Mouse (Mus musculus): ENCODE results near the gene St6galnac4. TPM values are rescaled to one million over a fixed set of nuclear protein-coding genes. Genes with fewer than 3 reads are reported as not detected.

St6galnac4 gene
- total RNA-seq, 1 experiment from 2014 or later: 13.6 TPM

DNA sequence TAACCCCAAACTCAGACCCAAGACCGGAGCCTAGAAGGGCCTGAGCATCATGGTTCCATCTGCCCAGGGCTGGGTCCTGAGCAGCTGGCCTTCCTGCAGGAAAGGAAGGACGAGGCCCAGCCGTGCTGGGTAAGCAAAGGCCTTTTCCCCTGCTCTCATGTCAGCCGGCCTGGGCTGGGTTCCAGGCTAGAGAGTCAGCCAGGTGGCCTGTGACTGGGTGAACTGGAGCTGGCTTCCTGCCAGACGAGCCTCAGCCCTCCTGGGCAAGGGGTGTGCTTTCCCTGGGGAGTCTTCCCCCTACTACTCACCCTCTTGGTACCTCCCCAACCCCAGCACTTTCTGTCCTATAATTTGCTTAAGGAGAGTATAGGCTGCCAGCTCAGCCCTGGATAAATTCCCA lies 18.7 kb upstream of the St6galnac4 start:
- ATAC-seq (ENCODE audit: extremely low read depth, insufficient number of reproducible peaks, low FRiP score, poor library complexity, severe bottlenecking): no peak

GRCm38 (mm10) chr2:32568941-32569340 lies 18.0 kb upstream of the St6galnac4 start:
- ATAC-seq (ENCODE audit: extremely low read depth, insufficient number of reproducible peaks, low FRiP score, poor library complexity, severe bottlenecking): no peak

DNA sequence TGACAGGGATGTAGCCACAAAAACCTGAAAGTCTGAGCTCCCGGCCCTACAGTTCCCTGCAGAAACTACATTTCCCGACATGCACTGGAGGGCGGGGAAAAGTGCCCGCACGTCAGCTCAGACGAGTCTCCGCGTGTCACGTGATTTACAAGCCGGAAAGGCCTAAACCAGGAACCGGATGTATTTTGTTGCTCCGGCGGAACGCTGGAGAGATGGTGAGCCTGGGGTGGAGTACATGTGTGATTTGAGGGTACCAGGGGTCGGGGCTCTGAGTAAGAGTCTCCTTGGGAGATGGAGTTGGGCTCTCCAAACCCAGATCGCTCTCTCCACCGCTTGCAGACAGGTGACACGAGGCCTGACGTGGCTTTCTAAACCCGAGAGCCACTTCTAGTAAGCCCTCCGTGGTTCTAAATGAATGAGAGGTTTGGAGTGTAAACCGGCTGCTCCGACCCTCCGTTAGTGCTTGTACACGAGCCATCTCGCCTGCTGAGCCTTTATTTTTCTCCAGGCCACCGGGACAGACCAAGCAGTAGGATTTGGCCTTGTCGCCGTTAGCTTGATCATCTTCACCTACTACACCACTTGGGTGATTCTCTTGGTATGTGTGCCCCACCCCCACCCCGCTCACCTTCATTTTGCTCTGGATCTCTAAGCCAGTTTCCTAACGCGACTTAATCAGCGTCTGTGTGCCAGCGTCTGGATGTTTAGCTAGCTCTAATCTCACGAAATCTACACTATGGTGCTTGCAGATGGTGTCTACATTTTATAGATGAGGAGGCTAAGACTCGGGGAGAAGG lies 16.0 kb upstream of the St6galnac4 start, which contains the start of gene Dpm2:
Gene Dpm2 (plus strand): TSS at position 161 of the 797 bp plus-strand sequence.
- ATAC-seq (ENCODE audit: extremely low read depth, insufficient number of reproducible peaks, low FRiP score, poor library complexity, severe bottlenecking): peak; percentile 83

DNA sequence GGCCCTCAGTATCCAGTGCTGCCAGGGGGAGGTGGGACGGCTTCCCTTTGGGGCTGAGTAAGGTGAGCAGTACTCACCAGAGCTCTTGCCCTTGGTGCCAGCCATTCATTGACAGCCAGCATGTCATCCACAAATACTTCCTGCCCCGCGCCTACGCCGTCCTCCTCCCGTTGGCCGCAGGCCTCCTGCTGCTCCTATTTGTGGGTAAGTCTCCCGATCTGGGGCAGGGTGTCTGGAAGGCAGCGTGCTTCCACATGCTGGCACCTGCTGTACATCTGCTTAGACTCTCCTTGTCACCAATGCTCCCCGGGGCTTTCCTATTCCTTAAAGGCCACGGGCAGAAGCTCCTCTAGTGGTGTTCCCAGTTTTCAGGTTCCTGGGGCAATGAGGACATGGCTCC lies 14.7 kb upstream of the St6galnac4 start:
- ATAC-seq (ENCODE audit: extremely low read depth, insufficient number of reproducible peaks, low FRiP score, poor library complexity, severe bottlenecking): no peak

GRCm38 (mm10) chr2:32574497-32574896 lies 12.4 kb upstream of the St6galnac4 start, which contains the start of gene Pip5kl1:
Gene Pip5kl1, plus strand, starts transcription at chr2:32574797.
- ATAC-seq (ENCODE audit: extremely low read depth, insufficient number of reproducible peaks, low FRiP score, poor library complexity, severe bottlenecking): no peak

DNA sequence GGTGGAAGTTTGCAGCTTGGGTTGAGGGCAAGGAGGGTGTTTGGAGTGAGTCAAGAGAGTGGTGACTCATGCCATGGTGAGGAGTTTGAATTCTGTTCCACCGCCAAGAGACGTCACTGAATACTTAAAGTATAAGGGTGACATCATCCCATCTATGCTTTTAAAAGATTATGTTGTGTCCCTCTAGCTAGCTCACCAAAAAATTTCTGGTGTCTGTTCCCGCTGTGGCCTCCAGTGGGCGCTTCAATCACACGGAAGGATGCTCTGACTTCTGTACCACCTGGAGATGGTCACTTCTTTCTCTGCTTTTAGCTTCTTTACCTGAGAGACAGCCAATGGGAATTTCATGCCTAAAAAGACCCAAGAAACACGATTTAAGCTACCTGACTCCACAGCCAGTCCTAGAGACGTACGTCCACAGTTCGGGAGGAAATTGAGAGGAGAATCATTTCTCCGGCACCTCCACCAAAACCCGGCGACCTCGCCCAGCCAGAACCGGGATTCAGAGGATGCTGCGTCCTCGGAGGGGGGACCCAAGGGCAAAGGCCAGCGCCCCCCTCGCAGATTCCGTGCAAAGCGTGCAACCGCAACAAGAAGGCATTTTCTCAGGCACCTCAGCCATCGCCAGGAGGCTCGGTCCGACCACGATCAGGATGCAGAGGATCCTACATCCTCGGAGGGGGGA lies 11.9 kb upstream of the St6galnac4 start:
- ATAC-seq (ENCODE audit: extremely low read depth, insufficient number of reproducible peaks, low FRiP score, poor library complexity, severe bottlenecking): peak; percentile 29

DNA sequence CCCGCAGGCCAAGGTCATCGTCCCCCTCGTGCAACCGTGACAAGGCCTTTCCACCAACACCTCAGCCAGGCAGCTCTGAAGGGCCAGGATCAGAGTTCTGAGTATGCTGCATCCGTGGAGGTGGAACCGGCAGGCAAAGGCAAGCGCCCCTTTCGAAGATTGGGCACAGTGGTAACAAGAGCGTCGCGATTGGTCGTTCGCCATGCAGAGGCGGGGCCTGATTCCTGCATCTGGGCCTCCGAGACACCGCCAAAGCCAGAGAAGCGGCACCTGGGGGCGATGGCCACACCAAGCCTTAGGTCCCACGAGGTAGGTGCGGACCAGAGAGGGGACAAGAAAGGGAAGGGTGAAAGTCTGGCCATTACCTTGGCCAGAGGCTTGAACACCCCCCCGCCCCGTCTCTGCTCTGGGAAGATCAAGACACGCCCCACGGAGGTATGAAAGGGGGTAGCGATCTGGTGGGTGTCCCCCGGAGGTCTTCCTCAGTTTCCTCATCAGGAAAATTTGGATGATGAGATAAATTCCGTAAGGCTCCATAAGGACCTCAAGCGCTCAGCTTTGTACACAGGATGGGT lies 11.2 kb upstream of the St6galnac4 start, which contains the start of gene 9430097D07Rik:
Gene 9430097D07Rik (minus strand): TSS at position 99 of the 575 bp plus-strand sequence.
- no peak for ATAC-seq (ENCODE audit: extremely low read depth, insufficient number of reproducible peaks, low FRiP score, poor library complexity, severe bottlenecking)

DNA sequence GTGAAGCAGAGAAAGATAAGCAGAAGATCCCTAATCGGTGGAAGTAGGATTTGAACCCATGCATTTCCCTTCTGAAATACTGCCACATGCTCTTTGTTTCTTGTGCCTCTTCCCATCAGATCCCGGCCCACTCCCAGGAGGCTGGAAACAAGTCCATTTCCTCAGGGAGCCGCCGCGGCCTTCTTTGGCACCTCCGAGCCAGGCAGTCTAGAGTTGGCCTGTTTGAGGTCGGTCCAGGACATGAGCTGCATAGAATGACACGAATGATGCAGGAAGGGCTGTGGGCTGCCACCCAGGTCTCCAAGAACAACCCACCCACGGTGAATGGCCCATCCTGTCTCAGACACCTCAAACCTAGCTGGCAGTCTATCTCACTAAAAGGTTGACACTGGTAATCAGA lies 10.4 kb upstream of the St6galnac4 start:
- no peak for ATAC-seq (ENCODE audit: extremely low read depth, insufficient number of reproducible peaks, low FRiP score, poor library complexity, severe bottlenecking)

DNA sequence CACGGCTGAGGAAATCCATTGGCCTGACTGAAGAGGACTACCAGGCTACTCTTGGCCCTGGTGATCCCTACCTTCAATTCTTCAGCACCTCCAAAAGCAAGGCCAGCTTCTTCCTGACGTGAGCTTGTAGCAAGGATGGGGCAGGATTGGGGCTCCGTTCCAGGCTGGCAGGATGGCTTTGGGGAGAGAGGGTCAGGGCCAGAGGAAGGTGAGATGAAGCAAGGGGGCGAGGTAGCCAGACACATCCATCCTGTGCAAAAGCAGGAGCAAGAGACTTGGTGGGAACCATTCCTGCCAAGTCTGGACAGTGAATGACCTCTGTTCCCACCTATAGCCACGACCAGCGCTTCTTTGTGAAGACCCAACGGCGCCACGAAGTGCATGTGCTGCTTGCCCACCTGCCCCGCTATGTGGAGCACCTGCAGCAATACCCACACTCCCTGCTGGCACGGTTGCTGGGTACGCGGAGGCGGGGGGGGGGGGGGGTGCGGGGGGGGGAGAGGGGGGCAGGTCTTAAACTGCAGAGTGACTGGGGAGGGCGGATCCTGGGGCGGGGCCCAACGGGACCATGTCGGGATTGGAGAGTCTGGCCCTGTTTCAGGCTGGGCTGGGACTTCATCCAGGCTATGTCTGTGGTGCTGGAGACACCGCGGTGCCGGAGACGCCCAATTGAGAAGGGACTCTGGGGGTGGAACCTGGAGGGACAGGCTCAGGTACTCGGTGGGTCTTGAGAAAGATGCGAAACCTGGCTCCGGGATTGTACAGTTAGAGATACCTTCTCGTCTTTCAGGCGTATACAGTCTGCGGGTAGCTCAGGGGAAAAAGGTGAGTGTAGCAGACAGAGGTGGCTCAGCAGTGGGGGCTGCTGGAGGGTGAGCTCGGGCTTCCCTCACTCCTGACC lies 8.5 kb upstream of the St6galnac4 start:
- ATAC-seq (ENCODE audit: extremely low read depth, insufficient number of reproducible peaks, low FRiP score, poor library complexity, severe bottlenecking): no peak

GRCm38 (mm10) chr2:32581450-32582095 lies 5.3 kb upstream of the St6galnac4 start:
- no peak for ATAC-seq (ENCODE audit: extremely low read depth, insufficient number of reproducible peaks, low FRiP score, poor library complexity, severe bottlenecking)

- peak; percentile 73 for ATAC-seq (ENCODE audit: extremely low read depth, insufficient number of reproducible peaks, low FRiP score, poor library complexity, severe bottlenecking)
Observed at GRCm38 (mm10) chr2:32582830-32583799, 3.8 kb upstream of the St6galnac4 start.

DNA sequence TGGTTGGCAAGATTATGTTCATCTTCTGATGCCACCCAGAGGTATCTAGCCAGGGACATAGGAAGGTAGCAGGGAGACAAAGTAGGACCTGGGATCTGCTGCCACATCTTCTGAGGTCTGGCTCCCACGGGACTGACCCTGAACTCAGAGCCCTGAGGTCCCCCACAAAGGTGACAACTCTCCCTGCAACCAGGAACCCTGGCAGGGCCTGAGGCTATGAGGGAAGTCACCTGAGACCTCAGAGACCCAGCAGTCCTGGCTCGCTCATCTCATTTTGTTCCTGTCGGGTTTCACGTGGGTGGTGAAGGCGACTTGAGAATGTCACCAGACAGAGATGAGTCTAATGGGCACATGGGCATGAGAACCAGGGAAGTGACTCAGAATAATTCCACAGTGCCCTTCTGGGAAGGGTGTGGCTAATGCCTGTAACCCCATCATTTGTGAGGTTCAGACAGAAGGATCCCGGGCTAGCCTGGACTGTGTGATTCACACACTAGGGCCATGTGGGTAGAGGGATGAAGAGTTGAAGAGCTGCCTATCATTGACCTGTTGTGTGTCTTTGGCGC lies 1.7 kb upstream of the St6galnac4 start:
- ATAC-seq (ENCODE audit: extremely low read depth, insufficient number of reproducible peaks, low FRiP score, poor library complexity, severe bottlenecking): no peak

- ATAC-seq (ENCODE audit: extremely low read depth, insufficient number of reproducible peaks, low FRiP score, poor library complexity, severe bottlenecking): peak; percentile 57
Observed at GRCm38 (mm10) chr2:32587731-32588321, 931 bp downstream of the St6galnac4 start.

GRCm38 (mm10) chr2:32589213-32589795 lies 2.4 kb downstream of the St6galnac4 start:
- ATAC-seq (ENCODE audit: extremely low read depth, insufficient number of reproducible peaks, low FRiP score, poor library complexity, severe bottlenecking): no peak

- ATAC-seq (ENCODE audit: extremely low read depth, insufficient number of reproducible peaks, low FRiP score, poor library complexity, severe bottlenecking): no peak
Observed at GRCm38 (mm10) chr2:32590224-32590623, 3.3 kb downstream of the St6galnac4 start.

DNA sequence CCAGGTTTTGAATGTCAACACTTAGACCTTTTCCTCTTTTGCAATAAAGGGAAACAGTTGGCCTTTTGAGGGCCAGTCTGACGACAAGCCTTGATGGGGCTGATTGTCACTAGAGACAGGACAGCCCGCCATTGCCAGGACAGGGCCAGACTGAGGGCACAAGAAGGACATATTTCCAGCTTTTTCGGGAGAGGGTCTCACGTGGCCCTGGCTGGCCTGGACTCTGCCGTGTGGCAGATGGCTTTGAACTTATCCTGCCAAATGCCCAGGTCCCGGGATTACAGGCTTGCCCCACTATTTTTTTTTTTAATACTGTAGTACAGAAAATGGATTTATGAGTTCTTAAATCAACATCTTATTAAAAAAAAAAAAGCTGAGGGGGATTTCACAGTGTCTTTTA lies 4.4 kb downstream of the St6galnac4 start:
- no peak for ATAC-seq (ENCODE audit: extremely low read depth, insufficient number of reproducible peaks, low FRiP score, poor library complexity, severe bottlenecking)

All from neutrophil, adult 5-6 weeks (primary cell).